Mouse (Mus musculus): Measurements from ENCODE around the gene Mtx1. TPM values are rescaled to one million over a fixed set of nuclear protein-coding genes. Genes with fewer than 3 reads are reported as not detected.

The Mtx1 gene
- total RNA-seq, 2 experiments from 2014 or later: 98.6 to 102 TPM

DNA sequence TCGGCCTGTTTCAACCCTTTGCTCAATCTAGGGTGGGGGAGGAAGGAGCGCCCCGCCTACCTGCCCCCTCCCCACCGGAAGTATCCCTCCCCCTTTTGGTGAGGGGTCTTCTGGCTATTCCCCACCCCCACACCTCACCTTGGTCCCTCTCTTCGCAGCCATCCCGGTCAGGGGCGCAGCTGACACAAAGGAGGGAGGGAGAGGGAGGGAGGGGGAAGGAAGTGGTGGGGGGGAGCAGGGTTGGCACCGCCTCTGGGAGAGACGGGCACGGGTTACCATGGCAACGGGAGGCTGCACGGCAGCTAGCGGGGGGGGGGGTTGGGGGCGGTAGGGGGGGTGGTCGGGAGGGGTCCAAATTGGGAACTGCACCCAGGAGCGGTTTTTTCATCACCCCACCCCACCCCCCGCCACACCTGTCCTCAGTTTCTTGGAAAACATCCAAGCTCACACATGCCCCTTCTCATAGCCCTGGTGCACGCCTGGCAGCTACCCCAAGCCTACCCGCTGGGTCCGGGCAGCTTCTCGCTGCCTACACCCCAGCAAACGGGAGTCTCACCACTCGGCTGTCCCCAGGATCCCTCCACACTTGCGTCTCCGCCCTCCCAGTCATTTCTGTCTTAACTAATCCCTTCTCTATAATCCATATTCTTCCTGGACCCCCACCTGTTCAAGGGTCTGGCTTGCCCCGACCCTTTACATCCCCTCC is 18.2 kb upstream of the Mtx1 start:
- peak; percentile 72 to 90 for DNase-seq (ENCODE audit: extremely low spot score in 1 of 2, low spot score in 2 of 2)
- intact Hi-C loops (cut with DNase I): loop anchor here (5.0 kb wide), 1 partner anchor 37 kb away; the partner anchor contains the start of gene Efna1

DNA sequence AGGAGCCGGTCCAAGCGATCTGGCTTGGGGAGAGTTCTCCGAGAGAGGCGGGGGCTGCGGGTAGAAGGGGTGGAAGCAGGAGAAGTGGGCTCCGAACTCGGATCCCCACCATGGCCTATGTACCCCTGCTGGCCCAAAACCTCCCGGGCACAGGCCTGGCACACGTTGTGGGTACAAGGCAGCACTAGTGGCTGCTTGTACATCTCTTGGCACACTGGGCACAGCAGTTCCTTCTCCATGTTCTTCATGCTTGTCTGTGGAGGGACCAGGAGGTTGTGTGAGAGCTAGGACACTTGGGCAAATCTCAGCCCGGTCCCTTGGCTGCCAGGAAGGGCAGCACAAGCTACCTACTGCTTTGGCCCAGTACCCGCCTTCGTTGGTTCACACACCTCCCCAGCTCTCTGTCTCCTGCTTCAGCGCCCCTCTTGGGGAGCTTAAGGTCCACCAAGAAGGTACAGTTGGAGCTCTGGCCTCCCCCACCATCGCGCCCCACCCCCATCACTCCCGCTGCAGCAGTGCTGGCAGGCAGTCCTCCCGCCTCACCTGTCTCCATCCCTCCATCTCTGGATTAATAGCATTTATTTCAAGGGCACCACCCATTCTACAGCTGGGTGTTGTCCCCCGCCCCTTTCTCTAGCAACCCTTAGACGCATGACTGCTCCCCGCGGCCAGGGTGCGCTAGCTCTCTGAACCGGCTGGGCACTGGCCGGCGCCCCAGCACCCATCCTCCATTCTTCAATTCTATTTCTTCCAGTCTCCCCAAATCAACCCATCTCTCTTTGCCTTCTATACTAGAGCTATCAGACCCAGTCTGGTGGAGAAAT is 17.5 kb upstream of the Mtx1 start:
- DNase-seq (ENCODE audit: extremely low spot score in 1 of 2, low spot score in 2 of 2): peak in 1 of 2 experiments; percentile 74
- intact Hi-C loops (cut with DNase I): no loop called here

DNA sequence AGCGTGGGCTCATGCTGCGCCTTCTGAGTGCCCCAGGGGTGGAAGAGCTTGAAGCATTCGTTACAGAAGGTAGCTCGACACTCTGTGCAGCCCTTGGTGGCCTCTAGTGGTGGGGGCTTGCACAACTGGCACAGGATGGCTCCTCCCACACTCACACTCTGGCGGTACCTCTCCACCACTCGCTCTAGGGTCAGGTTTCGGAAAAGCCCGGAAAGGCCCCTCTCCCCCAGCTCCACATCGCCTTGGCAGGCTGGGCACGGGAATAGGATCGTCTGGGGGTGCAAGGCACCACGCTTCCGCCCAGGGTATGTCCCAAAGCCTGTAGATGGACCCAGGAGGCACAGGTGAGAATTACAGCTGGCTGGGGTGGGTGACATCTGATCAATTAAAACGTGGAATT is 16.7 kb upstream of the Mtx1 start:
- intact Hi-C loops (cut with DNase I): no loop called here
- peak in 1 of 2 experiments; percentile 69 for DNase-seq (ENCODE audit: extremely low spot score in 1 of 2, low spot score in 2 of 2)

DNA sequence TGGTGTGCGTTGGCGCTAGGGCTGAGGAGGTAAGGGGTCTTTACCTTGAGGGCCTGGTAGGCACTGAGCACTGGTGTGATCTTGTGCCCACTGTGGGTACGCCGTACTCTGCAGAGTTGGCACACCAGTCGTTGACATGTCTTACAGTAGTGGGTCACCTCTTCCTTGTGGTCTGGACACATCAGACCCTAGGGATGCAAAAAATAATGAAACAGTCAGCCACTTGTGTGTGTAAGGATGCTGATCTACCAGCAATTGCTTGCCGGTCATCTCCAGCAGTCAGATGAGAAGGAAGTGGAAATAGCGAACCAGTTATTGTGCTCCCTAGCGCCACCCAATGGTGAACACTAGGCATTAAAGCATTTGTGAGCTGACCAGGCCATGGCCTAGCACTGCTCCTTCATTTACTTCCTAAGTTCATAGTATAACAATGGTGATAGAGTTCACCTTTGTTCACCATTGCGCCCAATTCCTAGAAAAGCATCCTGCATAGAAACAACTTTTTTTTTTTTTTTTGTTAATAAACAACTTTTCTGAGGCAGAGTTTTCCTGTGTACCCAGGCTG is 15.5 kb upstream of the Mtx1 start:
- peak in 1 of 2 experiments; percentile 78 for DNase-seq (ENCODE audit: extremely low spot score in 1 of 2, low spot score in 2 of 2)
- intact Hi-C loops (cut with DNase I): no loop called here

DNA sequence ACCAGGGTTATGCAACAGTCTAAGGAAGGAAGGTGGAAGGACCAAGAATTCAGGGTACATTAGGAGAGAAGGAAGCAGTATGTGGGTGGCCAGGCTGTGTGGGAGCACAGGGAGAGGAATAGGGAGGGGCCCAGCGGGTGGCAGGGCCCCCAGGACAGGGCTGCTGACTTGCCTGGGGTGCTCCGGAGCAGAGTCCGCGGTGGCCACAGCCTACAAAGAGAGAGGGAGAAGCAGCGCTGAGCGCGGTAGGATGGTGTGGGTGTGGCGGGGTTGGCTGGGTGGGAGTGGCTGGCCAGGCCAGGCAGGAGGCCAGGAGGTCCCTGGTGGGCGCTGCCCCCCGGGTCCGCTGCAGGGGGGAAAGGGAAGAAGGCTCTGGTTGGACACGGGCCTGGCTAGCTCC is 11.6 kb upstream of the Mtx1 start:
- intact Hi-C loops (cut with DNase I): no loop called here
- no peak for DNase-seq (ENCODE audit: extremely low spot score in 1 of 2, low spot score in 2 of 2)

DNA sequence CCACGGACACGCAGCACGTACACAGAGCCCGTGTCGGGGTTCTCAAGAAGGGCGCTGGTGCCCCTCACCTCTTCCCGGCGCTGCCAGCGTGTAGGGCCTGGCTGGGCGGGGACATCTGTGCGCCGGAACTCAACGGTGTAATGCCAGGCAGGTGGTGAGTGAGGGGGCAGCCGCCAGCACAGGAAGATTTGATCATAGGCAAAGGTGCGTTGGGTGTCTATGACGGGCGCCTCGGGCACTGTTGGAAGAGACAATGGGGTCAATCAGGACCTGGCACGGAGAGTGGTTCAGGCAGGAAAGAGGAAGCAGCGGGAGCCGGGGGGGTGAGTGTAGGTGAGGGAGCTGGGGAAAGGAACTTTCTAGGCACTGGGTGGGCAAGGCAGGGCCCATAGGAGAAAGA is 10.8 kb upstream of the Mtx1 start:
- DNase-seq (ENCODE audit: extremely low spot score in 1 of 2, low spot score in 2 of 2): no peak
- intact Hi-C loops (cut with DNase I): no loop called here

DNA sequence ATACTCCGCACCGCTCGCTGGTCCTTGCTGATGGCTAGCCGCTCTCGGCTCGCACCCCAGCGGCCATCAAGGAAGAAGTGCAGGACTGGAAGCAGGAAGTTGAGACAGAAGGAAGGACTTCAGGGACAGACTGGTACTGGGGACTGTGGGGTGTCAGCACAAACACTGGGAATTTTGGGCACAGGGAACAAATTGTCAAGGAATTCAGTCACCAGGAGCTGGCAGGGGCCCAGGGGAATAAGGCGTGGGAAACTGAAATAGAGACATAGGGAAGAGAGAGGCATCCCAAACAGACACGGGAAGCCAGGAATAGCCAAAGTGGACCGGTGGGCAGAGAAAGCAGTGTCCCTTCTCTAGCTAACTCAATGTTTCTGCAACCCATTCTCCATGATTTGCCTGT is 9.6 kb upstream of the Mtx1 start:
- intact Hi-C loops (cut with DNase I): no loop called here

DNA sequence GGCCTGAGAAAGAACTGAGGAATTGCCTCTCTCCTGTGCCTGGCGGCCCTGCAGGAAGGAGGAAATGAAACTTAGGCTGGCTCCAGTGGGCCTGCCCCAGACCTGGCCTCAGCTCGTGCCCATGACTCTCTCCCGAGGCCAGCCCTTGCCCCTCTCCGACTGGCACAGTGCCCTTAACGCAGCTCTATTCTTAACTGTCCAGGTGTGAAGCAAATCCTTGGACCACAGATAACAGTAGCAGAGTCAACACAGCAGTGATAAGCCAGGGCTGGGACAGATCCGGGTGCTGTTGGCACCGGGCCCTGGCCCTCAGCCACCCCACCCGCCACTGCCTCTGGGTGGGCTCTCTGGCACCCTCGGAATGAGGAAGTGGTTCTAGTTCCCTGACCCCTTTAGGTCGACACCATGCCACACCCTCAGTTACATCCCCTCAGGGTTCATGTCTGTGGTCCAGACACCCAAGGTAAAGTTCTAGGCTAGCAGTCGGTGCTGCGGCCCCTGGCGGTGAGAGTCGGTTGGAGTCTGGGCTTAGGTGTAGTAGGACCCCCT is 6.7 kb upstream of the Mtx1 start:
- intact Hi-C loops (cut with DNase I): no loop called here
- peak in 1 of 2 experiments; percentile 49 for DNase-seq (ENCODE audit: extremely low spot score in 1 of 2, low spot score in 2 of 2)

More for the DNA sequence above, 9.6 kb upstream of the Mtx1 start:
- no peak for DNase-seq (ENCODE audit: extremely low spot score in 1 of 2, low spot score in 2 of 2)

DNA sequence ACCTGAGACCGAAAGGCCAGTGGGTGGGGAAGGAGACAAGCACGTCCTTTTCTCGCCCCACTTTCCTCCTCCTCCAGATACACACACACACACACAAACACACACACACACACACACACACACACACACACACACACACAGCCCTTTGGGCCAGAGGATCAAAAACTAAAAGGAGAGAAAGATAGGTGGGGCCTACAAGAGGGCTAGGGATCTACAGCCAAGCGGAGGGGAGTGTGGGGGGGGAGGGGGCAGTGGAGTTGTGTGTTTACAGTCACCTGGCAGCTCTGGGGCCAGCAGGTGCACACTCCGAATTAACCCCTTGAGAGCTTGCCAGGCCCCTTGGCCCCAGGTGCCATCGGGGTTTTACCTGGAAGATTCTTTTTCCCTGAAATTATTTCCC is 5.7 kb upstream of the Mtx1 start:
- intact Hi-C loops (cut with DNase I): no loop called here
- DNase-seq (ENCODE audit: extremely low spot score in 1 of 2, low spot score in 2 of 2): peak in 1 of 2 experiments; percentile 37

DNA sequence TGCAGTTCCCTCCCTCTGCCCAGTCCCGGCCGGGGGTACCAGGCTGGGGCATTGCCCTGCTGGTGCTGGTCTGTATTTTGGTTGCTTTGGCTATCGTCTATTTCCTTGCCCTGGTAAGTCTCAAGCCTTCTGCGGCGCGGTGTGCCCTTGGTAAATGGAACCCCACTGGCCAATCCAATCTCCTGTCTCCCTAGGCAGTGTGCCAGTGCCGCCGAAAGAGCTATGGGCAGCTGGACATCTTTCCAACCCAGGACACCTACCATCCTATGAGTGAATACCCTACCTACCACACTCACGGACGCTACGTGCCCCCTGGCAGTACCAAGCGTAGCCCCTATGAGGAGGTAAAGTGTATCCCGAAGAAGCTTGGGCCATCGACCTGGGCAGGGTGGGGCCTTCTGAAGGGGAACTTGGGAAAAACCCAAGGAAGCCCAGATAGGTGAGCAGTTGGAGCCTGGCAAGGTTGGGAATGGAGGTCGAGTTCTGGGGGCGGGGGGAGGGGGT is 4.9 kb upstream of the Mtx1 start:
- intact Hi-C loops (cut with DNase I): no loop called here
- peak in 1 of 2 experiments; percentile 45 for DNase-seq (ENCODE audit: extremely low spot score in 1 of 2, low spot score in 2 of 2)

DNA sequence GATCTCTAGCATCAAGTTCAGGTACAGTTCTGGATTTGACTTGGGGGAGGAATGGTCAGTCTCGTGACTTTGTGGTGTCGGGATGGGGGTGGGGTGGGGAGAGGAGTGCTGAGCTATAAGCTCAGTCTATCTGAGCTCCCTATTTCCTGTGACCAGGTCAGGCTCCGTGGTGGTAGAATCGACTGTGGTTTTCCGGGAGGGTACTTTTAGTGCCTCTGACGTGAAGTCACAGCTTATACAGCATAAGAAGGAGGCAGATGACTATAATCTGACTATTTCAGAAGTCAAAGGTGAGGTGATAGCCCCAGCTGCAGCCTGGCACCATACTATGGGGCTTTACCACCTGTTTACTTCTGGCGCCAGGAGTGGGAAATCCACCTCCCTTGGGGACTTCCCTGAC is 4.5 kb upstream of the Mtx1 start:
- no peak for DNase-seq (ENCODE audit: extremely low spot score in 1 of 2, low spot score in 2 of 2)
- intact Hi-C loops (cut with DNase I): no loop called here

DNA sequence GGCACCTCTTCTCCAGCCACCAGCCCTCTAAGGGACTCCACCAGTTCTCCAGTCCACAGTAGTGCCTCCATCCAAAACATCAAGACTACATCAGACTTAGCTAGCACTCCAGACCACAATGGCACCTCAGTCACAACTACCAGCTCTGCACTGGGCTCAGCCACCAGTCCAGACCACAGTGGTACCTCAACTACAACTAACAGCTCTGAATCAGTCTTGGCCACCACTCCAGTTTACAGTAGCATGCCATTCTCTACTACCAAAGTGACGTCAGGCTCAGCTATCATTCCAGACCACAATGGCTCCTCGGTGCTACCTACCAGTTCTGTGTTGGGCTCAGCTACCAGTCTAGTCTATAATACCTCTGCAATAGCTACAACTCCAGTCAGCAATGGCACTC is 3.7 kb upstream of the Mtx1 start:
- intact Hi-C loops (cut with DNase I): no loop called here
- no peak for DNase-seq (ENCODE audit: extremely low spot score in 1 of 2, low spot score in 2 of 2)

DNA sequence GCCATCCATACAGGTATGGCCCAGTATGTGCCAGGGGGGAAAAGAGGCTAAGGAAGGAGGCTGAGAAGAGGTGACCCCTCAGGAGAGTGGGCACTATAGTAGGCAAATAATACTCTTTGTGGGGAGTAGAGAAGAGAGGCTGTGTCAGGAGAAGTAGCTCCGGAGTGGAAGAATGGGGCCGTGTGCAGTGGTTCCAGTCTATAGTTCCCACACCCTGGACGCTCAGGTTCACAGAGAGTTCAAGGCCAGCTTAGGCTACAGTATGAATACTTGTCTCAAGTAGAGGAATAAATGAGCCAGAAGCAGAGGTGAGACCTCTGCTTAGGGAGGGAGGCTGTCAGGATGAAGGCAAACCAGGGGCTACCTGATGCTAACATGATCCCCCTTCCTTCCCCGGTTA is 2.4 kb upstream of the Mtx1 start:
- no peak for DNase-seq (ENCODE audit: extremely low spot score in 1 of 2, low spot score in 2 of 2)
- intact Hi-C loops (cut with DNase I): no loop called here

DNA sequence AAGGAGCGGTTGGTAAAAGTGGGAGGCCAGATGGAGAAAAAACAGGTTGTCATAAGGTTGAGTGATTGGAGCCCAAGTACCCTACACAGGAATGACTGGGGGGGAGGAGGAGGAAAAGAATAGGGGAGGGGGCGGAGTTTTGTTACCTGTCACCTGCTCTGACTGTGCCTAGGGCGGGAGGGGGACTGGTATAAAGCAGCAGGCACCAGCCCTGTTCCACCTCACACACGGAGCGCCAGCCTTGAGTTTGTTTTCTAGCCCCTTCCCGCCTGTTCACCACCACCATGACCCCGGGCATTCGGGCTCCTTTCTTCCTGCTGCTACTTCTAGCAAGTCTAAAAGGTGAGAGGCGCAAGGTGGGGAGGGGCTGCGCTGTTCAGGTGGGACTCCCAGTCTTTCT is 1.9 kb upstream of the Mtx1 start, which contains the start of gene Muc1:
Gene Muc1 (plus strand): TSS at position 222 of the 400 bp plus-strand sequence.
- intact Hi-C loops (cut with DNase I): no loop called here
- peak in 1 of 2 experiments; percentile 27 for DNase-seq (ENCODE audit: extremely low spot score in 1 of 2, low spot score in 2 of 2)

DNA sequence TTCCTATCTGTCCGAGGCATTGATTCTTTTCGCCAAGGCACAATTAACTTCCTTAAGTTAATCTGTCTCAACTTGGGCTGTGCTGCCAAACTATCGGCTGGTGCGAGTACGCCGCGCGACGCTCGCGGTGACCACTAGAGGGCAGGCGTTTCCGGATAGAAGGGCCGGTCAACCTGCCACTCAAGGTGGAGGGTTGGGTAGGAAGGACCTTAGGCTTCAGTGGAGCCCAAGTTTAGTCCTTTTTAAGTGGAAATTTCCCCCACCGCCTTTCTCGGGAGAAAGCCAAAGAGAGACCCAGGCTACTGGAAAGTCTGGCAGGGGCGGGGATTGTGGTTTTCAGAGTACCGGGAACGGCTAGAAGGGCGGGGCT is 1.3 kb upstream of the Mtx1 start:
- peak; percentile 69 to 87 for DNase-seq (ENCODE audit: extremely low spot score in 1 of 2, low spot score in 2 of 2)
- intact Hi-C loops (cut with DNase I): no loop called here

DNA sequence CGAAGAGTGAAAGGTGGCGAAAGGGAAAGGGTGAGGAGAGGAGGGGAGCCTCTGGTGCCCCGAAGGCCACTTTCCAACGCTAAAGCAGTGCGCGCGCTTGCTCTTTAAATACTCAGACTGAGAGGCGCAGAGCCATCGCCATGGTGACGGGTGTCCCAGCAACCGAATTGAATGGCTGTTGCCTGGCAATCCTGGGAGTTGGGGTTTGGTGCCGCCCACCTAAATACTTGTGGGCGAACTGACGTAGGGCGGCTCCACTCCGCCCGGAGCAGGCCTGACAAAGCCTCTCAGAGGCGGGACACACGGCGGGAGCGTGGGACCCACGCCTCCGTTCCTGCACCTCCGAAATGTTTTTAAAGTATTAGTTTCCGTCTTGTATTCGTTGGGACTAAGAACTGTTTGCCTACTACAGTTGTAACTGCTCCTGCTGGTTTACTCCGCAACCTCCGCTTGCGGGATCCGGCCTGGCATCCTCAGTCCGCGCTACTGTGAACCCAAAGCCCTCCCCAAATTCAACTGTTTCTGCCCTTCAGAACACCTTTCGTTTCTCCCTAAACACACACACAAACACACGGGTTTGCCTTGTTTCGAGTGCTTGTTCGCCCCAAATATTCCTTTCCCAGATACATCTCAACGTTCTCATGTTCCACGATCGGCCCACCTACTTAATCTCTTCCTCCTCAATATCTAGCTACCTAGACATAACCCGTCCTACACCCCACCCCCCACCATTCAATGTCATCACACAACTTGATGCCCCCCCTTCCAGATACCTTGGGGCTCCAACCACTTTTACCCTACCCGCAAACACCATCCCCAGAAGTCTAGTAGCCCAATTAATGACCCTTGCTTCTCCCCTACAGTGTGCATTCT is 655 bp upstream of the Mtx1 start:
- intact Hi-C loops (cut with DNase I): no loop called here
- DNase-seq (ENCODE audit: extremely low spot score in 1 of 2, low spot score in 2 of 2): peak; percentile 94

DNA sequence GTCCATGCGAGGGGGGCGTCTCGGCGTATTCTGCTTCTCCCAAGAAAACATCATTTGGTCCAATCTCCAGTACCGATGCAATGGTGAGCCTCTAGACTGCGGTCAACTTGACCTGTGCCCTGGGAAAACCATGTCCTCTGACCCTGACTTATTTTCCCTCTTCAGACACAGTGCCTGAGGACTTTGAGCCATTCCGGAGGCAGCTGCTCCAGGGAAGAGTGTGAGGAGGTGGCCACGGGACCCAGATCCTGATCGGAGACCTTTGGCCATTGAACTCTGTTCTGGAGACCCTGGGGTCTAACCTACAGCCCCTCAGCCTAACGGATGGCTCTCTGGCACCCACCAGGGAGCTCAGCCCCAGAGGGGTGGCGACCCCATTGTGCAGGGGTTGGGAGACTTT is 527 bp downstream of the Mtx1 start:
- peak in 1 of 2 experiments; percentile 25 for DNase-seq (ENCODE audit: extremely low spot score in 1 of 2, low spot score in 2 of 2)

DNA sequence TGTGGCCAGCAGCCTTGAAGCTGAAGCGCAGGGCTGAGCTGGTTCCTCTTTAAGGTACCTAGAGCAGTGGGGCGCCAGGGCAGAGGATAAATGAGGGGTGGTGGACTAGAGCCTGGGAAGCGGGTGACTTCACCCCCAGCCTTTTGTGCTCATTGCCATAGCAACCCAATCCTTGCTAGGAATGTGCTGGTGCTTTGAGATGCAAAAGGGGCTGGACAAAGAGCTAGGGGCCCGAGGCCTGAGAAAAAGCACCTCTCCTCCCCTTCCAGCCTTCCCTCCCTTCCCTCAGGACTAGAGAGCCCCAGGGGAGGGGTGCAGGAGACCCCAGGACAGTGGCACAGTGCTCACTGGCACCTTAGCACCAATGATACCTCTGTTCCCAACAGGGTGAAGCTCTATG is 970 bp downstream of the Mtx1 start:
- DNase-seq (ENCODE audit: extremely low spot score in 1 of 2, low spot score in 2 of 2): peak; percentile 39 to 69
- intact Hi-C loops (cut with DNase I): no loop called here

More for the DNA sequence above, 527 bp downstream of the Mtx1 start:
- intact Hi-C loops (cut with DNase I): no loop called here

All from left cerebral cortex, postnatal 10 days (tissue).